Mouse (Mus musculus): ENCODE results near the gene Zfp978. TPM values are rescaled to one million over a fixed set of nuclear protein-coding genes. Genes with fewer than 3 reads are reported as not detected.
"Not testable (repeated sequence)": the region's sequence is repeated elsewhere in the genome, so short reads cannot be mapped to it uniquely, and the experiment has no call there.

Gene Zfp978
- polyA plus RNA-seq, 1 experiment from 2014 or later, result not detected

DNA sequence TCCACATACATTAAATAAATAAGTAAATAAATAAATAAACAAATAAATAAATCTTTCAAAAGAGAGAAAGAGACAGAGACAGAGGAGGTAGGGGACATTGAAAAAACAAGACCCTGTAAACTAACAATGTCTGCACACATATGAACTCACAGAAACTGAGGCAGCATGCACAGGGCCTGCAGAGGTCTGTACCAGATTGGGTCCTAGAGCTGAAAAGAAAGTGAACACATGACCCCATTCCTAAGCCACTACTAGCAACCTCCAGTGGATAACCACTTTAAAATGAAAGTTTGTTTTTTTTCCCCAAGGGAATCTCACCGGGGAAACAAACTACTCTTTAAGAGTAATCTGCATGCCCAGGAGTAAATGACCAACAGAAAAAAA lies 41.4 kb downstream of the Zfp978 start:
- 22% methylated on average over 1 of the region's 1 CpGs for WGBS
- H3K9ac ChIP-seq (ENCODE audit: low read length); H3K27ac ChIP-seq (ENCODE audit: low read length); H3K4me2 ChIP-seq (ENCODE audit: low read depth, low read length); H3K4me1 ChIP-seq (ENCODE audit: control insufficient read depth, insufficient read depth, low read length); ATAC-seq (ENCODE audit: insufficient read depth, low FRiP score); H3K27me3 ChIP-seq (ENCODE audit: control insufficient read depth, insufficient read depth, low read length); H3K36me3 ChIP-seq (ENCODE audit: control insufficient read depth, insufficient read depth, low read length); H3K4me3 ChIP-seq (replicated peaks; ENCODE audit: low read length): not testable (repeated sequence)
- peaks cover 31% of the 10 kb centered on the region for H3K9me3 ChIP-seq (replicated peaks; ENCODE audit: control insufficient read depth, low read length)

DNA sequence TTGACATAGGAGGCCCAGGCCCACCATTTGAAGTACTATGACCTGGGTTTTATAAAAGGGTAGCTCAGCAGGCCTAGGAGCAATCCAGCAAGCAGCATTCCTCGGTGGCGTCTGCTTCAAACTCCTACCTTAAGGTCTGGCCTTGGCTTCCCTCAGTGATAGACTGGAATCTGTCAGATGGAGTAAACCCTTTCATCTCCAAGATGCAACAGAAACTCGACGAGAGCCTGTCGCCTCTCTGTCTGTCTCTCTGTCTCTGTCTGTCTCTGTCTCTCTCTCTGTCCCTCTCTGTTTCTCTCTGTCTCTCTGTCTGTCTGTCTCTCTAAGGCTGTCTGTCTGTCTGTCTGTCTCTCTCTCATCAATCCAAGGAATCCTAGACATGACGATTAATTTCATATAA lies 42.4 kb downstream of the Zfp978 start:
- H3K4me3 ChIP-seq (replicated peaks; ENCODE audit: low read length); H3K4me1 ChIP-seq (ENCODE audit: control insufficient read depth, insufficient read depth, low read length); H3K4me2 ChIP-seq (ENCODE audit: low read depth, low read length); H3K9ac ChIP-seq (ENCODE audit: low read length); ATAC-seq (ENCODE audit: insufficient read depth, low FRiP score); H3K27me3 ChIP-seq (ENCODE audit: control insufficient read depth, insufficient read depth, low read length); H3K36me3 ChIP-seq (ENCODE audit: control insufficient read depth, insufficient read depth, low read length); H3K27ac ChIP-seq (ENCODE audit: low read length): not testable (repeated sequence)
- peaks cover 31% of the 10 kb centered on the region for H3K9me3 ChIP-seq (replicated peaks; ENCODE audit: control insufficient read depth, low read length)
- 90% methylated on average over 6 of the region's 6 CpGs for WGBS

DNA sequence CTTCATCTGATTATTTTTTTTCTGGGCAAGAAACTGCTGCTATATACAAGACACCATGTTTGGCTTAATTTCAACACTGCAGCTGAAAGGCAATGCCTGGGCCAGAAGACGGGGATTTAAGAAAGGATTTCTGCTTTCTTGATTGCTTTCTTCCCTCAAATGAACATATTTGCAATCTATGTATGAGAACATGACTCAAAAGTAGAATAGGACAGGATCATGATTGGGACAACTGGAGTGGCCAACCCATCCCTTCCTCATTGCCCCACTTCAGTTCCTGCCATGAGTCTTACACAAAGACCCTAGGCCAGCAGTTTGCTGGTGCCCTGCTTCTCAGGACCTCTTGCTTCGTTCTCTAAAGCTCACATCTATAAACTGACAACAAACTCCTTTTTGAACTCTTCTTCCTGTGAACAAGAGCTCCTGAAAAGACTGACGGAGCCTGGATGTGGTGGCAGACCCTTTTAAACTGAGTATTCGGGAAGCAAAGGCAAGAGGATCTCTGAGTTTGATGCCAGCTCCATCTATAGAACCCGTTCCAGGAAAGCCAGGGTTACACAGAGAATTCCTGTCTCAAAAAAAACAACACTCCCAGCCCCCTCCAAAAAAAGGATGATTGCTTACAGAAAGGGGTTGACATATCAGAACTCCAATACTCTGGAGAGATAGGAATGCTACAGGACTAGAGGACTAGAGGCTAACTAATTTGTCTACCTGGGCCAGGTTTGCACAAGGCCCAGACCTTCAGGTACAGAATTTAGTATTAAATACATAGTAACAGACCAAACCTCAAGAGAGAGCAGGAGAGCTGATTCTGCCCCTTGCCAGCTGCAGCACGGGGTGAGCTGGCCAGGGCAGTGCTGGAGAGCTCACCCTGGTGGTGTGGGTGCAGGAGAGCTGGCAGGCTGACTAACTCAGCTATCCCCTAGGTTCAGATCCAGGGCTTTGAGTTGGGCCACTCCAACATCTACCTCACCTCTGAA lies 43.1 kb downstream of the Zfp978 start:
- not testable (repeated sequence) for H3K27me3 ChIP-seq (ENCODE audit: control insufficient read depth, insufficient read depth, low read length); H3K9ac ChIP-seq (ENCODE audit: low read length); H3K4me3 ChIP-seq (replicated peaks; ENCODE audit: low read length); H3K4me1 ChIP-seq (ENCODE audit: control insufficient read depth, insufficient read depth, low read length); H3K27ac ChIP-seq (ENCODE audit: low read length); H3K36me3 ChIP-seq (ENCODE audit: control insufficient read depth, insufficient read depth, low read length); H3K4me2 ChIP-seq (ENCODE audit: low read depth, low read length)
- 0 out of 2 replicates have a peak, but pooled peaks have one; percentile 12 for ATAC-seq (ENCODE audit: insufficient read depth, low FRiP score)
- H3K9me3 ChIP-seq (replicated peaks; ENCODE audit: control insufficient read depth, low read length), result peaks cover 31% of the 10 kb centered on the region
- WGBS, result 72% methylated on average over 5 of the region's 6 CpGs

DNA sequence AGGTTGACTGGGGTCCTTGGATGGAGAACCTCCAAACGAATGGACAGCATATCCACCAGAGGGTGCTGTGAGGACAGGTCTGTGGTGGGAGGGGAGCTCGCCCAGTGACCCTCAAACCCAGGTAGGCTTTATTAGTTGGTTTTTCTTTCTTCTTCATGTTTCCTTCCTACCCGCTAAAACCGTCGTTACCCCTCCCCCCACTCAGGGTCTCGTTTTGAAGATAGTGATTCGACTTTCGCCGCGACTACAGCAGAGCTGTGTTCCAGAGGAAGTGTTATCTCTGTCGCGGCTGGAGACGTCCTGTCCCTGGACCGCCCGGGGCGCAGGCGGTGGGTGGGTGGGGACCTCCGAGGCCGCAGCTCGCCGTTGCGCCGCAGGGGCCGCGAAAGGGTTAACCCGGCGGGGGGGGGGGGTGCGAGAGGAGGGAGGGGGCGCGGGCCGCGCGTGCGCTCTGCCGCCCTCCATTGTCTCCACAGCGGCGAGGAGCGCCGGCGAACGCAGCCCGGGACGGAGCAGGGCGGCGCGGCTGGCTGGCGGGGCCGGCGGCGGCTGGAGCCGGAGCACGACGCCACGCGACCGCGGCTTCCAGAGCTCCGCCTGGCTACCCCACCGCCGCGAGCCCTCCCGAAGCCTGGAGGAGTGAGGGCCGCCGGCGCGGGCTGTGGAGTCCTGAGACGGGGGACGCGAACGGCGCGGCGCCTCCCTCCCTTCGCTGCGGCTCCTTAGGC lies 45.8 kb downstream of the Zfp978 start:
- Histone ChIP-seq H3K9me3 (replicated peaks; ENCODE audit: control insufficient read depth, low read length) (peaks cover 32% of the 10 kb centered on the region), H3K36me3 (ENCODE audit: control insufficient read depth, insufficient read depth, low read length) (0 out of 2 replicates have a peak, but pooled peaks cover 3% of the 10 kb centered on the region), H3K4me3 (replicated peaks; ENCODE audit: low read length) (peak overlapping the region; percentile 54), H3K9ac (ENCODE audit: low read length) (peak overlapping the region; percentile 79), H3K27me3 (ENCODE audit: control insufficient read depth, insufficient read depth, low read length) (no peaks in the 10 kb centered on the region), H3K4me1 (ENCODE audit: control insufficient read depth, insufficient read depth, low read length) (no peaks in the 10 kb centered on the region), H3K27ac (ENCODE audit: low read length) (no peak overlapping the region; the same call in 1 of the 2 replicates), H3K4me2 (ENCODE audit: low read depth, low read length) (peak overlapping the region; percentile 83)
- under 1% methylated on average over 71 of the region's 75 CpGs for WGBS
- peak; percentile 86 for ATAC-seq (ENCODE audit: insufficient read depth, low FRiP score)

DNA sequence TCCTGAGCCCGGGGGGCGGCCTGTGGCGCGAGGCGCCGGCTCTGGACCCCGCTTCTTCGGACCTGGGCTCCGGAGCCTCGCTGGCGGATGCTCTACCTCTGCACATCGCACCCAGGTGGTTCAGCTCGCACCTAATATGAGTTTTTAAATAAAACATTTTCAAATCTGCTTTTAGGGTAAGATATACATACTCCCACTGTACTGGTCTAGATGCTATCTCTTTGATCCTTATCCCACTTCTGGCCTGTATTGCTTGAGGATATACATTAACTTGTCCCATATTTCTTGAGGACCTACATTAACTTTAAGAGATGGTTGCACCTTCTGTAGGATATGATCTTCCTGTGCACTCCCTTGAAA lies 46.3 kb downstream of the Zfp978 start:
- peak overlapping the region; percentile 79 for H3K9ac ChIP-seq (ENCODE audit: low read length)
- no peak; the same call in 1 of the 2 replicates for ATAC-seq (ENCODE audit: insufficient read depth, low FRiP score)
- H3K27ac ChIP-seq (ENCODE audit: low read length), result no peak overlapping the region; the same call in 1 of the 2 replicates
- H3K4me3 ChIP-seq (replicated peaks; ENCODE audit: low read length), result peak overlapping the region; percentile 54
- WGBS, result 6% methylated on average over 13 of the region's 13 CpGs
- no peaks in the 10 kb centered on the region for H3K27me3 ChIP-seq (ENCODE audit: control insufficient read depth, insufficient read depth, low read length)
- H3K36me3 ChIP-seq (ENCODE audit: control insufficient read depth, insufficient read depth, low read length), result 0 out of 2 replicates have a peak, but pooled peaks cover 3% of the 10 kb centered on the region
- no peaks in the 10 kb centered on the region for H3K4me1 ChIP-seq (ENCODE audit: control insufficient read depth, insufficient read depth, low read length)
- peaks cover 27% of the 10 kb centered on the region for H3K9me3 ChIP-seq (replicated peaks; ENCODE audit: control insufficient read depth, low read length)
- H3K4me2 ChIP-seq (ENCODE audit: low read depth, low read length), result peak overlapping the region; percentile 83

DNA sequence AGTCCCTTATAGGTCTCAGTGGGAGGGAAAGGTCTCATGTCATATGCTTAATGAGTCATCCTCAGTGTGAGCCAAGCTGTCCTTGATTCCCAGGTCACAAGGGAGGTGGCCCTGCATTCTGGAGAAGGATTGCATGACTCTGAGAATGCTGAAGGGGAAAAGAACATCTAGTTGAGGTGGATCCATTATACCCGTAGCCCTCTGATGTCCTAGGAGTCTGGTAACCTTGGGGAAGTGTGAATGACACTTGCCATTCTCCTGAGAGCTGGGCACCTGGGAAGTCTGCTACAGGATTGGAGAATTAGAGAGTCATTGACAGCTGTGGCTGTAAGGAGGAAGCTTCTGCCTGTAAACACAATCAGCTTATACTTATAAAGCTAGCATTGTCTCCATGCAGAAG lies 55.3 kb downstream of the Zfp978 start:
- not testable (repeated sequence) for H3K36me3 ChIP-seq (ENCODE audit: control insufficient read depth, insufficient read depth, low read length); H3K4me3 ChIP-seq (replicated peaks; ENCODE audit: low read length); H3K27me3 ChIP-seq (ENCODE audit: control insufficient read depth, insufficient read depth, low read length); H3K27ac ChIP-seq (ENCODE audit: low read length); H3K9ac ChIP-seq (ENCODE audit: low read length); H3K4me1 ChIP-seq (ENCODE audit: control insufficient read depth, insufficient read depth, low read length); H3K4me2 ChIP-seq (ENCODE audit: low read depth, low read length)
- 62% methylated on average over 1 of the region's 1 CpGs for WGBS
- peaks cover 28% of the 10 kb centered on the region for H3K9me3 ChIP-seq (replicated peaks; ENCODE audit: control insufficient read depth, low read length)
- ATAC-seq (ENCODE audit: insufficient read depth, low FRiP score), result peak; percentile 19; the same call in 1 of the 2 replicates

DNA sequence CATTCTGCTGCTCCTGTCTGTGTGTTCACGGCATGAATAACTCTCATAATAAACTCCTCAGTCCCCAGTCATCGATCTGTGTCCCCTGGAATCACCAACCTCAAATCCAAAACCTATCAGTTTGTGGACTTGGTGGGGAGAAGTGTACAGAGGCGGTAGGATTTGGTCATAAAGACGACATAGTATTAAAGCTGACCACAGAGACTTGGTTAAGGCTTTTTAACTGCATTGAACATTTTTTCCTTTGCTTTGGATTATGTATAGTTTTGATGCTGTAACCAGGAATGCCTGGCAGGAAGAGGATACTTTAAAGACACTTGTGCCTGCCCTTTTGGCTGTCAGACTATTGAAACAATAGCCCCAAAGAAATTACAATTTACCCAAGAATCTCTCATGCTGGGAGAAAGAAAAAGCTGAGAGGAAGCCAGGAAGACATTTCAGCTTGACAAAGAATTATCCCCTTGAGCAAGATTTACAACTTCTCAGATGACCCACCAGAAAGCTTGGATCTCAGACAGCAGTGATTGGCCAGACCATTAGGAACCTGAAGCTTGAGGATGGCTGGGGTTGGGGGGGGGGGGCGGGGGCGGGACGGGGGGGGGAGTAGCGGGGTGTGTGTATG lies 56.2 kb downstream of the Zfp978 start:
- 52% methylated on average over 8 of the region's 8 CpGs for WGBS
- H3K36me3 ChIP-seq (ENCODE audit: control insufficient read depth, insufficient read depth, low read length), result no peaks in the 10 kb centered on the region
- H3K27ac ChIP-seq (ENCODE audit: low read length), result no peak overlapping the region
- H3K4me2 ChIP-seq (ENCODE audit: low read depth, low read length), result no peak overlapping the region
- H3K4me3 ChIP-seq (replicated peaks; ENCODE audit: low read length), result no peak overlapping the region
- H3K9ac ChIP-seq (ENCODE audit: low read length), result no peak overlapping the region
- H3K9me3 ChIP-seq (replicated peaks; ENCODE audit: control insufficient read depth, low read length), result peaks cover 34% of the 10 kb centered on the region
- H3K4me1 ChIP-seq (ENCODE audit: control insufficient read depth, insufficient read depth, low read length), result no peaks in the 10 kb centered on the region
- H3K27me3 ChIP-seq (ENCODE audit: control insufficient read depth, insufficient read depth, low read length), result no peaks in the 10 kb centered on the region
- ATAC-seq (ENCODE audit: insufficient read depth, low FRiP score), result peak; percentile 4; the same call in 1 of the 2 replicates

DNA sequence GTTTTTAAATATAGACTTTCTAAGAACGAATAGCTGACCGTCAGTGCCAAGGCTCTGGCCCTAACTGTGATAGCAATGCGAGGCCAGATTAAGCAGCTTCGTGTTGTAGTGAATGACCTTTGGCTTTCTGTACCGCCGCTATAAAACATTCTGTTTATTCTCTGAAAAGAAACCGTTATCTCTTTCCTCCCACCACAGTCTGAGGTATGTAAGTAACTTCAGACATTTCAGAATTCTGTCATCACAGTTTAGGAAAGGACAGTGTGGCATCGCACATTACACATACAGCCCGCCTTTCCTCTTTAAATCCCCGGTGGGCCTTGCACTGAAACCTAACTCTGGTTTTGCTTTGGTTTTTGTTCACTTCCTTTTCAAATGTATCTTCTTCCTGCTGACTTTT lies 56.8 kb downstream of the Zfp978 start:
- no peaks in the 10 kb centered on the region for H3K4me1 ChIP-seq (ENCODE audit: control insufficient read depth, insufficient read depth, low read length)

More for the DNA sequence above, 56.8 kb downstream of the Zfp978 start:
- WGBS, result 60% methylated on average over 10 of the region's 10 CpGs
- H3K9ac ChIP-seq (ENCODE audit: low read length), result no peak overlapping the region
- H3K27ac ChIP-seq (ENCODE audit: low read length), result no peak overlapping the region
- ATAC-seq (ENCODE audit: insufficient read depth, low FRiP score), result no peak
- H3K9me3 ChIP-seq (replicated peaks; ENCODE audit: control insufficient read depth, low read length), result peaks cover 35% of the 10 kb centered on the region
- no peak overlapping the region for H3K4me2 ChIP-seq (ENCODE audit: low read depth, low read length)
- H3K27me3 ChIP-seq (ENCODE audit: control insufficient read depth, insufficient read depth, low read length), result no peaks in the 10 kb centered on the region
- H3K36me3 ChIP-seq (ENCODE audit: control insufficient read depth, insufficient read depth, low read length), result no peaks in the 10 kb centered on the region
- H3K4me3 ChIP-seq (replicated peaks; ENCODE audit: low read length), result no peak overlapping the region
